Mouse (Mus musculus) neural tube, embryonic 14.5 days (tissue): Measurements from ENCODE around the gene Tmem138. TPM values are rescaled to one million over a fixed set of nuclear protein-coding genes. Genes with fewer than 3 reads are reported as not detected.
"Not testable (repeated sequence)": the region's sequence is repeated elsewhere in the genome, so short reads cannot be mapped to it uniquely, and the experiment has no call there.

Source experiments
- ATAC-seq: fragments of 200-750 bp; cut with Nextera tagmentation; 2 replicates; pipeline ENCODE4 v1.8.0; 2017; ENCODE audit warnings: low read depth, mild to moderate bottlenecking, moderate TSS enrichment, moderate library complexity
- H3K27ac ChIP-seq: fragments of 300-500 bp; sonication (generic); 2 replicates; pipeline ENCODE4 v1.5.1; 2014; ENCODE audit warnings: low read depth, mild to moderate bottlenecking, control low read depth, low read length, moderate library complexity, mixed read lengths
- H3K27me3 ChIP-seq: fragments of 300-500 bp; sonication (generic); 2 replicates; pipeline ENCODE4 v1.6.1; 2014; ENCODE audit warnings: low read length; ENCODE audit not compliant: control insufficient read depth, insufficient read depth
- H3K36me3 ChIP-seq: fragments of 300-500 bp; sonication (generic); 2 replicates; pipeline ENCODE4 v1.6.1; 2014; ENCODE audit warnings: low read length, mixed read lengths; ENCODE audit not compliant: control insufficient read depth, insufficient read depth
- H3K4me1 ChIP-seq: fragments of 300-500 bp; sonication (generic); 2 replicates; pipeline ENCODE4 v1.6.1; 2014; ENCODE audit warnings: low read length; ENCODE audit not compliant: control insufficient read depth, insufficient read depth
- H3K4me2 ChIP-seq: fragments of 300-500 bp; sonication (generic); 2 replicates; pipeline ENCODE4 v1.6.1; 2014; ENCODE audit warnings: mild to moderate bottlenecking, low read depth, low read length, control low read depth
- H3K4me3 ChIP-seq: fragments of 300-500 bp; sonication (generic); 2 replicates; pipeline ENCODE4 v1.5.1; 2014; ENCODE audit warnings: low read depth, low read length, control low read depth, mixed read lengths
- H3K9ac ChIP-seq: fragments of 300-500 bp; sonication (generic); replicated peaks from 2 replicates; pipeline ENCODE4 v1.6.1; 2014; ENCODE audit warnings: low read depth, mild to moderate bottlenecking, control low read depth, low read length, mixed read lengths
- H3K9me3 ChIP-seq: fragments of 300-500 bp; sonication (generic); 2 replicates; pipeline ENCODE4 v1.6.1; 2016; ENCODE audit warnings: low read length; ENCODE audit not compliant: control insufficient read depth
- WGBS: fragments of 180-500 bp; shearing (Covaris S2); extraction: QIAGEN DNeasy Blood & Tissue Kit; methylation state at CpG from one replicate; pipeline ENCODE4 v1.1.7; 2014; 5-methylcytosine and 5-hydroxymethylcytosine counted together
- polyA plus RNA-seq: library from polyadenylated mRNA; unstranded; fragments of >200 nt; fragmentation: Nextera tagmentation; extraction: Ambion mirVana; gene quantifications from 2 replicates; pipeline ENCODE4 v1.2.1, GENCODE M21; 2014

The Tmem138 gene
- polyA plus RNA-seq, 1 experiment from 2014 or later: 40.8 TPM

GRCm38 (mm10) chr19:10560108-10560507 lies 17.1 kb downstream of the Tmem138 start:
- WGBS: 33% methylated on average over 5 of the region's 5 CpGs
- Histone ChIP-seq H3K4me1 (no peaks in the 10 kb centered on the region; the same call in 1 of the 2 replicates), H3K9ac (no peak overlapping the region), H3K27ac (no peak overlapping the region), H3K4me3 (no peak overlapping the region), H3K9me3 (no peaks in the 10 kb centered on the region), H3K36me3 (no peaks in the 10 kb centered on the region), H3K4me2 (no peak overlapping the region), H3K27me3 (no peaks in the 10 kb centered on the region)
- no peak for ATAC-seq

- H3K9me3 ChIP-seq, H3K4me2 ChIP-seq, H3K4me1 ChIP-seq, H3K4me3 ChIP-seq, H3K9ac ChIP-seq, H3K36me3 ChIP-seq, ATAC-seq, H3K27me3 ChIP-seq, H3K27ac ChIP-seq: not testable (repeated sequence)
- 76% methylated on average over 4 of the region's 4 CpGs for WGBS
These were observed 19.3 kb downstream of the Tmem138 start for GRCm38 (mm10) chr19:10557837-10558375.

DNA sequence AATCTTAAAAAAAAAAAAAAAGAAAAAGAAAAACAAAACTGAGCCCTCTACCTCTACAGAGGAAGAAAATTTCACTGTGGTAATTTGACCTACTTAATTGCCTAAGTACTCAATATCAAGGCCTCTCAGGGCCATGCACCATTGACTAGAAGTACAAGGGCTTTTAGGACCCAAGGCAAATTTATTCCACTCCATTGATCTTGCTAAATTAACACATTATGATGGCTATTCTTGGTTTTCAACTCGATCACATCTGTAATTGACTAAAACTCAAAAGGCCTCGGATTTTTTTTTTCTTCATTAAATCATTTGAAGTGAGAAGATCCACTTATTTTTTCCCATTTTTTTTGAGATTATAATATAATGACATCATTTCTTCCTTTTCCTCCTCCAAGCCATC lies 19.7 kb downstream of the Tmem138 start:
- no peak for ATAC-seq
- H3K4me2 ChIP-seq: no peak overlapping the region
- H3K9me3 ChIP-seq: no peaks in the 10 kb centered on the region
- 0 out of 2 replicates have a peak, but pooled peaks cover 1% of the 10 kb centered on the region for H3K36me3 ChIP-seq
- no peak overlapping the region for H3K9ac ChIP-seq
- H3K4me3 ChIP-seq: no peak overlapping the region
- 58% methylated on average over 2 of the region's 2 CpGs for WGBS
- no peak overlapping the region for H3K27ac ChIP-seq
- H3K27me3 ChIP-seq: no peaks in the 10 kb centered on the region
- H3K4me1 ChIP-seq: peaks cover 5% of the 10 kb centered on the region; the same call in 1 of the 2 replicates

GRCm38 (mm10) chr19:10557001-10557400 lies 20.2 kb downstream of the Tmem138 start:
- no peak for ATAC-seq
- H3K27me3 ChIP-seq: no peaks in the 10 kb centered on the region
- H3K4me2 ChIP-seq: no peak overlapping the region
- 72% methylated on average over 2 of the region's 2 CpGs for WGBS
- no peak overlapping the region for H3K9ac ChIP-seq
- H3K9me3 ChIP-seq: no peaks in the 10 kb centered on the region
- H3K27ac ChIP-seq: no peak overlapping the region
- H3K36me3 ChIP-seq: peaks cover 3% of the 10 kb centered on the region; the same call in 1 of the 2 replicates
- H3K4me3 ChIP-seq: no peak overlapping the region
- H3K4me1 ChIP-seq: peaks cover 5% of the 10 kb centered on the region; the same call in 1 of the 2 replicates

- H3K9ac ChIP-seq: peak within 1 kb of the TSS; percentile 57
- no peaks in the 10 kb centered on the region for H3K9me3 ChIP-seq
- H3K4me1 ChIP-seq: peaks cover 5% of the 10 kb centered on the region; the same call in 1 of the 2 replicates
- peak; percentile 99 for ATAC-seq
- H3K4me2 ChIP-seq: peak within 1 kb of the TSS; percentile 64
- 1% methylated on average over 43 of the region's 43 CpGs for WGBS
- H3K36me3 ChIP-seq: peaks cover 14% of the 10 kb centered on the region
- no peaks in the 10 kb centered on the region for H3K27me3 ChIP-seq
- peak within 1 kb of the TSS; percentile 45 for H3K4me3 ChIP-seq
- peak within 1 kb of the TSS; percentile 76 for H3K27ac ChIP-seq
These were observed 21.3 kb downstream of the Tmem138 start, which contains the start of gene Tmem216 for GRCm38 (mm10) chr19:10555624-10556510. Tmem216 (minus strand) TSS chr19:10556238.

GRCm38 (mm10) chr19:10539454-10539853 lies 37.7 kb downstream of the Tmem138 start:
- H3K27ac ChIP-seq: no peak overlapping the region
- 96% methylated on average over 5 of the region's 5 CpGs for WGBS

DNA sequence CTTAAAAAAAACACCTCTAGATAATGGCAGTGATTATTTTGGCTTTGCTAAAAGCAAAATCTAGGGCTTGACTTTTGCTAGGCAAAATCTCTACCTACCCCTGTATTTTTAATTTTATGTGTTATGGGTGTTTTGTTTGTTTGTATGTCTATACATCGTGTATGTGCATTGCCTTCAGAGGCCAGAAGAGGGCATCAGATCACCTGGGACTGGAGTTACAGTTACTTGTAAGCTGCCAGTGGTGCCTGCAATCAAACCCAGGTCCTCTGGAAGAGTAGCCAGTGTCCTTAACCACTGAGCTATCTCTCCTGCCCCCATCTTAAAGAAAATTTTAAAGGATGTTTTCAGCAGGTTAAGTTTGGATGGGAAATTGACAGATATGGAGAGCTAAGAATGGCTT lies 47.1 kb downstream of the Tmem138 start:
- Histone ChIP-seq H3K4me3 (no peak overlapping the region), H3K27me3 (no peaks in the 10 kb centered on the region), H3K9ac (no peak overlapping the region), H3K4me2 (no peak overlapping the region), H3K4me1 (peaks cover 14% of the 10 kb centered on the region), H3K27ac (no peak overlapping the region), H3K36me3 (peaks cover 32% of the 10 kb centered on the region), H3K9me3 (no peaks in the 10 kb centered on the region)
- WGBS: 97% methylated on average over 1 of the region's 1 CpGs
- no peak for ATAC-seq

More at GRCm38 (mm10) chr19:10539454-10539853, 37.7 kb downstream of the Tmem138 start:
- H3K4me3 ChIP-seq: no peak overlapping the region
- H3K36me3 ChIP-seq: peaks cover 65% of the 10 kb centered on the region
- no peak overlapping the region for H3K9ac ChIP-seq
- ATAC-seq: no peak
- H3K9me3 ChIP-seq: no peaks in the 10 kb centered on the region
- no peaks in the 10 kb centered on the region for H3K27me3 ChIP-seq
- no peaks in the 10 kb centered on the region for H3K4me1 ChIP-seq
- H3K4me2 ChIP-seq: no peak overlapping the region

DNA sequence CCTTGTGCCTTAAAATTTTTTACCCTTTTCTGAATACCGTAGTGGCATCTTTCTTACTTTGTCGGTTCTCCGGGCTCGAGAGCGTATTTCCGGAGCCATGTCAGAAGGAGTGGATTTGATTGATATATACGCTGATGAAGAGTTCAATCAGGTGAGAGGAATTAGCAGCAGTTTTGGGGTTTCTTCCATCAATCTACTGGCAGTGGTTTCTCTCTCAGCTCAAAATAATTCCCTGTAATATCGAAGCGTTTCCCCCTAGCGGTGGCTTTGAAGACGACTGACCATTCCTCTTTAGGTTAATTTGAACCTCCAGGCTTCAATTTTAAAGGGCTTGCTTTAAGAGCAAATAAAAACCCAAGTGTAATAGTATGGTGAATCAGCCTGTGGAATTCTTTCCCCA lies 51.3 kb downstream of the Tmem138 start, which contains the start of gene Sdhaf2:
Gene Sdhaf2, minus strand, starts transcription at position 233 of the 400 bp plus-strand sequence.
- H3K9ac ChIP-seq: peak within 1 kb of the TSS; percentile 98
- peaks cover 17% of the 10 kb centered on the region for H3K4me1 ChIP-seq
- no peaks in the 10 kb centered on the region for H3K9me3 ChIP-seq
- H3K4me3 ChIP-seq: peak within 1 kb of the TSS; percentile 98
- peak within 1 kb of the TSS; percentile 80 for H3K4me2 ChIP-seq
- no peak for ATAC-seq
- no peaks in the 10 kb centered on the region for H3K27me3 ChIP-seq
- no peaks in the 10 kb centered on the region for H3K36me3 ChIP-seq
- WGBS: 2% methylated on average over 11 of the region's 11 CpGs
- H3K27ac ChIP-seq: peak within 1 kb of the TSS; percentile 96
